Mouse (Mus musculus) midbrain, embryonic 16.5 days (tissue): ENCODE data around the gene Dapk1. TPM values are rescaled to one million over a fixed set of nuclear protein-coding genes. Genes with fewer than 3 reads are reported as not detected.

Experiments
- ATAC-seq: fragments of 200-750 bp; cut with Nextera tagmentation; 2 replicates; pipeline ENCODE4 v1.8.0; 2017; ENCODE audit warnings: moderate TSS enrichment
- H3K27ac ChIP-seq: fragments of 300-500 bp; sonication (generic); 2 replicates; pipeline ENCODE4 v1.5.1; 2014; ENCODE audit warnings: mild to moderate bottlenecking, low read length, mixed read lengths
- H3K27me3 ChIP-seq: fragments of 300-500 bp; sonication (generic); 2 replicates; pipeline ENCODE4 v1.6.1; 2014; ENCODE audit warnings: low read depth, low read length, mixed read lengths; ENCODE audit not compliant: control insufficient read depth, insufficient read depth
- H3K36me3 ChIP-seq: fragments of 300-500 bp; sonication (generic); 2 replicates; pipeline ENCODE4 v1.6.1; 2014; ENCODE audit warnings: mild to moderate bottlenecking, low read length, moderate library complexity, mixed read lengths; ENCODE audit not compliant: control insufficient read depth, insufficient read depth
- H3K4me1 ChIP-seq: fragments of 300-500 bp; sonication (generic); 2 replicates; pipeline ENCODE4 v1.6.1; 2014; ENCODE audit warnings: mild to moderate bottlenecking, low read length, mixed read lengths; ENCODE audit not compliant: control insufficient read depth, insufficient read depth
- H3K4me2 ChIP-seq: fragments of 300-500 bp; sonication (generic); 2 replicates; pipeline ENCODE4 v1.6.1; 2014; ENCODE audit warnings: mild to moderate bottlenecking, low read length, mixed read lengths
- H3K4me3 ChIP-seq: fragments of 300-500 bp; sonication (generic); 2 replicates; pipeline ENCODE4 v1.5.1; 2014; ENCODE audit warnings: low read depth, mild to moderate bottlenecking, low read length, moderate library complexity, mixed read lengths
- H3K9ac ChIP-seq: fragments of 300-500 bp; sonication (generic); 2 replicates; pipeline ENCODE4 v1.6.1; 2014; ENCODE audit warnings: low read depth, low read length, mixed read lengths
- H3K9me3 ChIP-seq: fragments of 300-500 bp; sonication (generic); replicated peaks from 2 replicates; pipeline ENCODE4 v1.6.1; 2014; ENCODE audit warnings: mild to moderate bottlenecking, low read length, mixed read lengths; ENCODE audit not compliant: control insufficient read depth, poor library complexity, severe bottlenecking
- WGBS: fragments of 180-500 bp; shearing (Covaris S2); extraction: QIAGEN DNeasy Blood & Tissue Kit; methylation state at CpG from one replicate; pipeline ENCODE4 v1.1.7; 2014; 5-methylcytosine and 5-hydroxymethylcytosine counted together
- polyA plus RNA-seq: library from polyadenylated mRNA; unstranded; fragments of >200 nt; fragmentation: Nextera tagmentation; extraction: Ambion mirVana; gene quantifications from 2 replicates; pipeline ENCODE4 v1.2.1, GENCODE M21; 2015

Dapk1 gene
- polyA plus RNA-seq, 1 experiment from 2014 or later, result 44.6 TPM

GRCm38 (mm10) chr13:60675416-60675815, 73.7 kb downstream of the Dapk1 start:
- peaks cover 10% of the 10 kb centered on the region for H3K4me1 ChIP-seq
- H3K9me3 ChIP-seq, result no peaks in the 10 kb centered on the region
- H3K27me3 ChIP-seq, result no peaks in the 10 kb centered on the region
- H3K27ac ChIP-seq, result no peak overlapping the region
- no peak overlapping the region for H3K4me3 ChIP-seq
- no peak overlapping the region for H3K9ac ChIP-seq
- 91% methylated on average over 4 of the region's 4 CpGs for WGBS
- H3K36me3 ChIP-seq, result no peaks in the 10 kb centered on the region
- ATAC-seq, result no peak
- no peak overlapping the region for H3K4me2 ChIP-seq

GRCm38 (mm10) chr13:60678912-60679311, 77.2 kb downstream of the Dapk1 start:
- no peak overlapping the region for H3K9ac ChIP-seq
- H3K36me3 ChIP-seq, result no peaks in the 10 kb centered on the region
- no peak overlapping the region for H3K4me2 ChIP-seq
- H3K27me3 ChIP-seq, result no peaks in the 10 kb centered on the region
- no peaks in the 10 kb centered on the region for H3K9me3 ChIP-seq
- no peak overlapping the region for H3K4me3 ChIP-seq
- H3K4me1 ChIP-seq, result peaks cover 9% of the 10 kb centered on the region; the same call in 1 of the 2 replicates
- no peak for ATAC-seq
- no peak overlapping the region for H3K27ac ChIP-seq
- WGBS, result 77% methylated on average over 6 of the region's 6 CpGs

GRCm38 (mm10) chr13:60682714-60683695, 81.3 kb downstream of the Dapk1 start:
- Histone ChIP-seq H3K4me3 (no peak overlapping the region), H3K4me2 (no peak overlapping the region), H3K9me3 (no peaks in the 10 kb centered on the region), H3K9ac (no peak overlapping the region), H3K27ac (peak overlapping the region; percentile 15; the same call in 1 of the 2 replicates), H3K4me1 (peaks cover 33% of the 10 kb centered on the region), H3K27me3 (no peaks in the 10 kb centered on the region), H3K36me3 (no peaks in the 10 kb centered on the region)
- no peak for ATAC-seq
- WGBS, result 85% methylated on average over 15 of the region's 15 CpGs

DNA sequence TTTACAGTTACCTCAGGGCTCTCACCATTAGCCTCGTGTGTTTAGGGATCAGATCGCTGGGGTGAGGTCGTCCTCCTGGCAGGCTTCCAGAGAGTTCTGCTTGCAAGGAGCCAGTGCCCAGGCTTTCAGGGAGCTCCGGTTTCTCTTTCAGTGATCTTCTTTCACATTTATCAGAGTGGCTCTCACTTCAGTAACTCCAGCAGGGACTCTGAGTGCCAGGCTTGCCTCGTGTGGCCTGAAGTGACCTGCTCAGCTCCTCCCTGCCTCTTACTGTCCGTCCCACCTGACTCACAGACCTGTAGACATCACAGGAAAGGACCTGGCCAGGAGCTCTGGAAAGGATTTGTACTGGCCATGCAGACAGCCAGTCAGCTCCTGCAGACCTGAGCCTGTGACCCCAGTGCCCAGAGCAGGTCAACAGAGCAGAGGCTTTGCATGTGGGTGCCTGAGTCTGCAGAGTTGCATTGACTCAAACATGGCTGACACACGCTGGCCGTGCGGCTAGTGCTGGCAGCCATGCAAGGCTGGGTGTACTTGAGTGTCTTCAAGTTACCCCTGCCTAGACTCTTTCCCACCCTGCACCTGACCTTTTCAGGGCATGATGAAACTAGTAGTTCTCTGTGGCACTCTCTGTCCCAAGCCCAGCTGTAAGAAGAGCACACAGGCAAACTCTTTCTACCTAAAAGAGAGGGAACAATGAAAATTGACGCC, 82.5 kb downstream of the Dapk1 start:
- WGBS, result 65% methylated on average over 10 of the region's 10 CpGs
- Histone ChIP-seq H3K27me3 (no peaks in the 10 kb centered on the region), H3K4me2 (no peak overlapping the region), H3K36me3 (no peaks in the 10 kb centered on the region), H3K27ac (peak overlapping the region; percentile 10; the same call in 1 of the 2 replicates), H3K9me3 (no peaks in the 10 kb centered on the region), H3K4me1 (peaks cover 29% of the 10 kb centered on the region), H3K9ac (no peak overlapping the region), H3K4me3 (no peak overlapping the region)
- ATAC-seq, result no peak

- H3K27ac ChIP-seq, result peak overlapping the region; percentile 67
- no peak for ATAC-seq
- no peak overlapping the region for H3K4me2 ChIP-seq
- H3K36me3 ChIP-seq, result no peaks in the 10 kb centered on the region
- no peaks in the 10 kb centered on the region for H3K9me3 ChIP-seq
- H3K4me3 ChIP-seq, result no peak overlapping the region
- H3K4me1 ChIP-seq, result peaks cover 29% of the 10 kb centered on the region
- no peaks in the 10 kb centered on the region for H3K27me3 ChIP-seq
- 46% methylated on average over 8 of the region's 8 CpGs for WGBS
- no peak overlapping the region for H3K9ac ChIP-seq
Observed at GRCm38 (mm10) chr13:60684806-60685205, 83.1 kb downstream of the Dapk1 start.

- H3K27ac ChIP-seq, result peak overlapping the region; percentile 67
- no peaks in the 10 kb centered on the region for H3K27me3 ChIP-seq
- peaks cover 29% of the 10 kb centered on the region for H3K4me1 ChIP-seq
- ATAC-seq, result no peak
- H3K4me3 ChIP-seq, result no peak overlapping the region
- WGBS, result 43% methylated on average over 6 of the region's 6 CpGs
- no peak overlapping the region for H3K9ac ChIP-seq
- no peaks in the 10 kb centered on the region for H3K36me3 ChIP-seq
- H3K9me3 ChIP-seq, result no peaks in the 10 kb centered on the region
- no peak overlapping the region for H3K4me2 ChIP-seq
Observed at GRCm38 (mm10) chr13:60685216-60685615, 83.5 kb downstream of the Dapk1 start.

DNA sequence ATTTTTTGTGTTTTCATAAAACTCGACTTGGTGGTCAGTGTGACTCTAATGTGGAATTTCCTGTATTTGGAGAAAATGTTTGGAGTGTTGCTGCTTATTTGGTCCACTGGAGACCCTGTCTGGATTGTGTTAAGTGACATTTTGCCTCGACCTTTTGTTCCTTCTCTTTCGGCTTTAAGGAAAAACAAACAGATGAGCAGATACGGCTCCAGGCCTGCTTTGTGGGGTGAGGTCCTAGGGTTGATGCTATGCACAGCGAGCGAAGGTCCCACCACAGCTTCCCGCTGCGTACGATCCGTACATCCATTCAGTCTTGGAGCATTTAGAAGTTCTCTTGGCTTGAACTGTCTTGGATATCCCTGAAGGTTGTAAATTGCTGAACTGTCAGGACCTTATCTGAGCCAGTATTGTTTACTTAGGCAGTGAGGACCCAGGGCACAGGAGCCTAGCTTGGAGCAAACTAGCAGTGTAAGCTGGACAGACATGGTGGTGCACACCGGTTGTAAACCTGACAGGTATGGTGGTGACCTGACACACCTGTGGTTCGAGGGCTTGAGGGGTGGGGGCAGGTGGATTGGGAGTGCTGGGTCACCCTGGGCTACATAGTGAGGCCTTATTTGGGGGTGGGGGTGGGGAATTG, 84.4 kb downstream of the Dapk1 start:
- H3K36me3 ChIP-seq, result no peaks in the 10 kb centered on the region
- WGBS, result 60% methylated on average over 12 of the region's 12 CpGs
- H3K9me3 ChIP-seq, result no peaks in the 10 kb centered on the region
- H3K27ac ChIP-seq, result no peak overlapping the region
- H3K4me1 ChIP-seq, result peaks cover 33% of the 10 kb centered on the region
- H3K4me2 ChIP-seq, result no peak overlapping the region
- no peak overlapping the region for H3K9ac ChIP-seq
- no peak overlapping the region for H3K4me3 ChIP-seq
- no peak for ATAC-seq
- no peaks in the 10 kb centered on the region for H3K27me3 ChIP-seq

DNA sequence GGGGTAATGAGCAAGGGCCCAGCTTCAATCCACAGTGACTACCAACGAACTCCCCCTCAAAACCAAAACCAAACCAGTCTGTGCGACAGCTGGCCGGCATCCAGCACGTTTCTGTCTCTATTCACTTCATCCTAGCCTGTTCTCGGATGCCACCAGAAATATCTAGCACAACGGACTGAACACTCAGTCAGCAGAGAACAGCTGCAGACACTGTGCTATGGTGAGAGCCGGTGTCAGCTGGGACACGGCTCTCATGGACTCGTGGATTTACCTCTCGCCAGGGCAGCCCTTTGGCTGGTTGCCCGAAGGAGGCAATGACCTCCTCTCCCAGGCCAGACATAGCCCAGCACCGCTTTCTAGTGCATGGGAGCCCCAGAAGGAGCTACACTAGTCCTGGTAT, 85.2 kb downstream of the Dapk1 start:
- Histone ChIP-seq H3K4me2 (no peak overlapping the region), H3K27me3 (no peaks in the 10 kb centered on the region), H3K9me3 (no peaks in the 10 kb centered on the region), H3K36me3 (no peaks in the 10 kb centered on the region), H3K4me1 (peaks cover 33% of the 10 kb centered on the region), H3K9ac (no peak overlapping the region), H3K27ac (no peak overlapping the region), H3K4me3 (no peak overlapping the region)
- ATAC-seq, result no peak
- 71% methylated on average over 12 of the region's 12 CpGs for WGBS
